Mouse (Mus musculus): Measurements from ENCODE around the gene Tbc1d9b. TPM values are rescaled to one million over a fixed set of nuclear protein-coding genes. Genes with fewer than 3 reads are reported as not detected.

The Tbc1d9b gene
- total and polyA plus RNA-seq, 3 experiments, result 30.9 to 44.0 (median 41.4) TPM

GRCm38 (mm10) chr11:50139571-50139970 is 8.4 kb downstream of the Tbc1d9b start:
- Histone ChIP-seq H3K4me3 (no peak overlapping the region), H3K9ac (ENCODE audit: low read depth, low read length) (no peak overlapping the region), H3K27ac (no peak overlapping the region), H3K36me3 (ENCODE audit: control insufficient read depth, insufficient read depth, low read length) (no peaks in the 10 kb centered on the region), H3K27me3 (ENCODE audit: control insufficient read depth, insufficient read depth, low read length) (no peaks in the 10 kb centered on the region), H3K79me2 (replicated peaks; ENCODE audit: control insufficient read depth, insufficient read depth, low read length) (no peaks in the 10 kb centered on the region), H3K4me1 (ENCODE audit: control insufficient read depth, insufficient read depth, low read length) (peaks cover under 1% of the 10 kb centered on the region)
- intact Hi-C loops (cut with DNase I), result no loop called here
- DNase-seq, result no peak
- TF ChIP-seq EP300 (IDR thresholded peaks at IDR 0.05; ENCODE audit: insufficient read depth, low read depth, low read length) (no peak), POLR2A (IDR thresholded peaks at IDR 0.05; ENCODE audit: insufficient read depth, low read depth, low read length) (no peak), CTCF (IDR thresholded peaks at IDR 0.05) (no peak)
- 80% methylated on average over 7 of the region's 7 CpGs for WGBS

- Histone ChIP-seq H3K4me1 (ENCODE audit: control insufficient read depth, insufficient read depth, low read length) (peaks cover 19% of the 10 kb centered on the region), H3K79me2 (replicated peaks; ENCODE audit: control insufficient read depth, insufficient read depth, low read length) (no peaks in the 10 kb centered on the region), H3K36me3 (ENCODE audit: control insufficient read depth, insufficient read depth, low read length) (peaks cover 3% of the 10 kb centered on the region), H3K27me3 (ENCODE audit: control insufficient read depth, insufficient read depth, low read length) (no peaks in the 10 kb centered on the region), H3K4me3 (no peak overlapping the region), H3K27ac (no peak overlapping the region), H3K9ac (ENCODE audit: low read depth, low read length) (no peak overlapping the region)
- WGBS, result 89% methylated on average over 3 of the region's 3 CpGs
- TF ChIP-seq CTCF (IDR thresholded peaks at IDR 0.05), result no peak
- TF ChIP-seq POLR2A (IDR thresholded peaks at IDR 0.05; ENCODE audit: insufficient read depth, low read depth, low read length), result no peak
- TF ChIP-seq EP300 (IDR thresholded peaks at IDR 0.05; ENCODE audit: insufficient read depth, low read depth, low read length), result no peak
- intact Hi-C loops (cut with DNase I), result no loop called here
- DNase-seq, result no peak
Measured at GRCm38 (mm10) chr11:50145529-50145928, 14.3 kb downstream of the Tbc1d9b start.

GRCm38 (mm10) chr11:50146121-50146520 is 14.9 kb downstream of the Tbc1d9b start:
- peaks cover 3% of the 10 kb centered on the region for H3K36me3 ChIP-seq (ENCODE audit: control insufficient read depth, insufficient read depth, low read length)
- intact Hi-C loops (cut with DNase I), result no loop called here

GRCm38 (mm10) chr11:50147267-50147957 is 16.2 kb downstream of the Tbc1d9b start:
- Histone ChIP-seq H3K79me2 (replicated peaks; ENCODE audit: control insufficient read depth, insufficient read depth, low read length) (no peaks in the 10 kb centered on the region), H3K27me3 (ENCODE audit: control insufficient read depth, insufficient read depth, low read length) (no peaks in the 10 kb centered on the region), H3K4me1 (ENCODE audit: control insufficient read depth, insufficient read depth, low read length) (peaks cover 19% of the 10 kb centered on the region), H3K4me3 (no peak overlapping the region), H3K27ac (peak overlapping the region; percentile 44), H3K9ac (ENCODE audit: low read depth, low read length) (no peak overlapping the region), H3K36me3 (ENCODE audit: control insufficient read depth, insufficient read depth, low read length) (peaks cover 3% of the 10 kb centered on the region)
- intact Hi-C loops (cut with DNase I), result no loop called here
- TF ChIP-seq EP300 (IDR thresholded peaks at IDR 0.05; ENCODE audit: insufficient read depth, low read depth, low read length) (peak; percentile 89), CTCF (IDR thresholded peaks at IDR 0.05) (no peak), POLR2A (IDR thresholded peaks at IDR 0.05; ENCODE audit: insufficient read depth, low read depth, low read length) (peak; percentile 24; the same call in 1 of the 2 replicates)
- 39% methylated on average over 9 of the region's 9 CpGs for WGBS
- peak in 1 of 2 experiments; percentile 78 for DNase-seq

More at GRCm38 (mm10) chr11:50146121-50146520, 14.9 kb downstream of the Tbc1d9b start:
- no peaks in the 10 kb centered on the region for H3K79me2 ChIP-seq (replicated peaks; ENCODE audit: control insufficient read depth, insufficient read depth, low read length)
- TF ChIP-seq POLR2A (IDR thresholded peaks at IDR 0.05; ENCODE audit: insufficient read depth, low read depth, low read length), result no peak
- TF ChIP-seq EP300 (IDR thresholded peaks at IDR 0.05; ENCODE audit: insufficient read depth, low read depth, low read length), result no peak
- no peak for TF ChIP-seq CTCF (IDR thresholded peaks at IDR 0.05)
- H3K4me3 ChIP-seq, result no peak overlapping the region
- no peak overlapping the region for H3K9ac ChIP-seq (ENCODE audit: low read depth, low read length)
- H3K27ac ChIP-seq, result no peak overlapping the region
- 94% methylated on average over 13 of the region's 13 CpGs for WGBS
- no peaks in the 10 kb centered on the region for H3K27me3 ChIP-seq (ENCODE audit: control insufficient read depth, insufficient read depth, low read length)
- peaks cover 19% of the 10 kb centered on the region for H3K4me1 ChIP-seq (ENCODE audit: control insufficient read depth, insufficient read depth, low read length)
- DNase-seq, result no peak

GRCm38 (mm10) chr11:50147958-50148476 is 16.8 kb downstream of the Tbc1d9b start:
- Histone ChIP-seq H3K27me3 (ENCODE audit: control insufficient read depth, insufficient read depth, low read length) (no peaks in the 10 kb centered on the region), H3K36me3 (ENCODE audit: control insufficient read depth, insufficient read depth, low read length) (peaks cover 3% of the 10 kb centered on the region), H3K4me1 (ENCODE audit: control insufficient read depth, insufficient read depth, low read length) (peaks cover 19% of the 10 kb centered on the region), H3K9ac (ENCODE audit: low read depth, low read length) (no peak overlapping the region), H3K4me3 (no peak overlapping the region), H3K27ac (peak overlapping the region; percentile 44), H3K79me2 (replicated peaks; ENCODE audit: control insufficient read depth, insufficient read depth, low read length) (no peaks in the 10 kb centered on the region)
- no peak for DNase-seq
- no peak for TF ChIP-seq EP300 (IDR thresholded peaks at IDR 0.05; ENCODE audit: insufficient read depth, low read depth, low read length)
- TF ChIP-seq CTCF (IDR thresholded peaks at IDR 0.05), result no peak
- no peak for TF ChIP-seq POLR2A (IDR thresholded peaks at IDR 0.05; ENCODE audit: insufficient read depth, low read depth, low read length)
- intact Hi-C loops (cut with DNase I), result no loop called here
- WGBS, result 90% methylated on average over 11 of the region's 11 CpGs

GRCm38 (mm10) chr11:50149200-50149599 is 18.0 kb downstream of the Tbc1d9b start:
- Histone ChIP-seq H3K27me3 (ENCODE audit: control insufficient read depth, insufficient read depth, low read length) (no peaks in the 10 kb centered on the region), H3K27ac (no peak overlapping the region), H3K9ac (ENCODE audit: low read depth, low read length) (no peak overlapping the region), H3K4me3 (no peak overlapping the region), H3K36me3 (ENCODE audit: control insufficient read depth, insufficient read depth, low read length) (peaks cover 3% of the 10 kb centered on the region), H3K4me1 (ENCODE audit: control insufficient read depth, insufficient read depth, low read length) (peaks cover 21% of the 10 kb centered on the region), H3K79me2 (replicated peaks; ENCODE audit: control insufficient read depth, insufficient read depth, low read length) (no peaks in the 10 kb centered on the region)
- 32% methylated on average over 7 of the region's 7 CpGs for WGBS
- DNase-seq, result peak; percentile 46 to 66
- TF ChIP-seq POLR2A (IDR thresholded peaks at IDR 0.05; ENCODE audit: insufficient read depth, low read depth, low read length), result no peak; the same call in 1 of the 2 replicates
- TF ChIP-seq EP300 (IDR thresholded peaks at IDR 0.05; ENCODE audit: insufficient read depth, low read depth, low read length), result 0 out of 2 replicates have a peak, but pooled peaks have one; percentile 22
- 0 out of 2 replicates have a peak, but pooled peaks have one; percentile 7 for TF ChIP-seq CTCF (IDR thresholded peaks at IDR 0.05)
- intact Hi-C loops (cut with DNase I), result no loop called here

All from heart, adult 2 months (tissue).